Mouse (Mus musculus): ENCODE data around the gene Magoh. TPM values are rescaled to one million over a fixed set of nuclear protein-coding genes. Genes with fewer than 3 reads are reported as not detected.

Gene Magoh
- polyA plus RNA-seq, 1 experiment, result 68.8 TPM

DNA sequence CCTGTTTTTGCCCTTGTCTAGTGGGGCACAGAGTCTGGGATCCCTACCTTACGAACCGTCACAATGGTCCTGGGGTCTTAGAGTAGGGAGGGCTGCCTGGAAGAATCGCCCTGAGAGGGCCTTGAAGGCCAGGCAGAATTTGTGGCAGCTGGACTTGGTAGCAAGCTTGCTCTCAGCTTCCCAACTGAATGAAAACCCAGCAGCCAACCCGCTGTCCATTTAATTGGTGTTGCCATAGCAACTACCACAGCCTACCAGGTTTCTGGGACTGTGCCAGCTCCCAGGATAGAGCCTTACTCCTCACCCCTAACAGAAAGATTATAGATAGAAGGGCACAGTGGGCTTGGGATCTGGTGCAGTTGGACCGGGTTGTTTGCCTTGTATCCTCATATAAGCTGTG lies 42.8 kb upstream of the Magoh start:
- 69% methylated on average over 5 of the region's 5 CpGs for WGBS
- Histone ChIP-seq H3K4me3 (ENCODE audit: insufficient read depth, low read depth, low read length) (no peak overlapping the region), H3K27me3 (replicated peaks; ENCODE audit: control insufficient read depth, insufficient read depth, low read length) (no peaks in the 10 kb centered on the region), H3K36me3 (ENCODE audit: control insufficient read depth, insufficient read depth, low read length) (no peaks in the 10 kb centered on the region), H3K27ac (ENCODE audit: insufficient read depth, low read depth, low read length) (no peak overlapping the region), H3K4me1 (ENCODE audit: control insufficient read depth, insufficient read depth, low read length) (no peaks in the 10 kb centered on the region)
- peak; percentile 49 for DNase-seq
- TF ChIP-seq POLR2A (IDR thresholded peaks at IDR 0.05; ENCODE audit: low read depth, low read length), result no peak
- TF ChIP-seq CTCF (conservative IDR thresholded peaks at IDR 0.05; ENCODE audit: insufficient read depth, insufficient read length, low read depth, low read length), result no peak

DNA sequence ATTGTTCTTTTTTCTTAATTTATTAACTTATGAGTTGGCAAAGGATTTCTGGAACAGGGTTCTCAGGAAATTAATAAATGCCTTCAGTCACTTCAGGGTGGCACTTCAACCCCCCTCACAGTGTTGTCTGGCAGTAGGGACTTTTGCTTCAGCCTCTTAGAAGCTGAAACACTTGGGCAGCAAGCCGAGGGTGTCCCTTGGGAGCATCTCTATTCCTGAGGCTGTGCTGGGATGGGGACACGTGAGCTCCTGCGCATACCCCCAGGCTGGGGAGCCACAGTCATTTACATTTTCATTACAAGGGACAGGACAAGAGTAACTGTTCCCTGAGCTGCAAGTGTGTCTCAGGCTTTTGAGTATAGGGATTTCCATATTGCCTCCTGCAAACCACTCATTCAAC lies 41.6 kb upstream of the Magoh start:
- 81% methylated on average over 3 of the region's 3 CpGs for WGBS
- Histone ChIP-seq H3K4me3 (ENCODE audit: insufficient read depth, low read depth, low read length) (no peak overlapping the region), H3K4me1 (ENCODE audit: control insufficient read depth, insufficient read depth, low read length) (no peaks in the 10 kb centered on the region), H3K36me3 (ENCODE audit: control insufficient read depth, insufficient read depth, low read length) (no peaks in the 10 kb centered on the region), H3K27me3 (replicated peaks; ENCODE audit: control insufficient read depth, insufficient read depth, low read length) (no peaks in the 10 kb centered on the region), H3K27ac (ENCODE audit: insufficient read depth, low read depth, low read length) (no peak overlapping the region)
- no peak for DNase-seq
- TF ChIP-seq CTCF (conservative IDR thresholded peaks at IDR 0.05; ENCODE audit: insufficient read depth, insufficient read length, low read depth, low read length), result no peak

GRCm38 (mm10) chr4:107843687-107844086 lies 35.9 kb upstream of the Magoh start:
- Histone ChIP-seq H3K27ac (ENCODE audit: insufficient read depth, low read depth, low read length) (no peak overlapping the region), H3K27me3 (replicated peaks; ENCODE audit: control insufficient read depth, insufficient read depth, low read length) (no peaks in the 10 kb centered on the region), H3K4me3 (ENCODE audit: insufficient read depth, low read depth, low read length) (no peak overlapping the region), H3K4me1 (ENCODE audit: control insufficient read depth, insufficient read depth, low read length) (no peaks in the 10 kb centered on the region; the same call in 1 of the 2 replicates), H3K36me3 (ENCODE audit: control insufficient read depth, insufficient read depth, low read length) (no peaks in the 10 kb centered on the region)
- TF ChIP-seq CTCF (conservative IDR thresholded peaks at IDR 0.05; ENCODE audit: insufficient read depth, insufficient read length, low read depth, low read length) (no peak), POLR2A (IDR thresholded peaks at IDR 0.05; ENCODE audit: low read depth, low read length) (no peak)
- DNase-seq, result no peak
- WGBS, result 79% methylated on average over 8 of the region's 8 CpGs

- WGBS, result 2% methylated on average over 10 of the region's 10 CpGs
- Histone ChIP-seq H3K36me3 (ENCODE audit: control insufficient read depth, insufficient read depth, low read length) (no peaks in the 10 kb centered on the region), H3K27me3 (replicated peaks; ENCODE audit: control insufficient read depth, insufficient read depth, low read length) (no peaks in the 10 kb centered on the region), H3K27ac (ENCODE audit: insufficient read depth, low read depth, low read length) (no peak overlapping the region), H3K4me3 (ENCODE audit: insufficient read depth, low read depth, low read length) (no peak overlapping the region), H3K4me1 (ENCODE audit: control insufficient read depth, insufficient read depth, low read length) (no peaks in the 10 kb centered on the region; the same call in 1 of the 2 replicates)
- no peak for TF ChIP-seq POLR2A (IDR thresholded peaks at IDR 0.05; ENCODE audit: low read depth, low read length)
- TF ChIP-seq CTCF (conservative IDR thresholded peaks at IDR 0.05; ENCODE audit: insufficient read depth, insufficient read length, low read depth, low read length), result peak; percentile 81
- DNase-seq, result peak; percentile 56
Measured at GRCm38 (mm10) chr4:107844971-107845370, 34.6 kb upstream of the Magoh start.

DNA sequence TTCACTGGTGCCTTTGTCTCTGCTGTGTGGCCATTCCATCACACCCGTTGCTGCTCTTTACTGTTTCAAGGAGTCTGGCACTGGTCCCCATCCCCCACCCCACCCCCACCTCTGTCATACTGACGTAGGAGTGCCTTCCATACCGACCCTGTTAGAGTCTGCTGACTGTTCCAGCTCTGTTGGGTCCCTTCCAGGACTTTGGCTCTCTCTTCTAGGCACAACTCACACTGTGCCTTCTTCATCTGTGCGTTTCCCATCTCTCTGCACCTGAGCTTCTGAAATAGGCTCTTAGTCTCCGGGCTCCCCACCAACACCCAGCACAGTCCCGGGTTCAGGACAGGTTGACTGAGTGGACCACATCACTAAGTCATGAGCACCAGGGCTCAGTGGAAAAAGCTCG lies 32.8 kb upstream of the Magoh start:
- Histone ChIP-seq H3K27ac (ENCODE audit: insufficient read depth, low read depth, low read length) (no peak overlapping the region), H3K4me1 (ENCODE audit: control insufficient read depth, insufficient read depth, low read length) (no peaks in the 10 kb centered on the region; the same call in 1 of the 2 replicates), H3K4me3 (ENCODE audit: insufficient read depth, low read depth, low read length) (no peak overlapping the region), H3K36me3 (ENCODE audit: control insufficient read depth, insufficient read depth, low read length) (no peaks in the 10 kb centered on the region), H3K27me3 (replicated peaks; ENCODE audit: control insufficient read depth, insufficient read depth, low read length) (no peaks in the 10 kb centered on the region)
- WGBS, result 65% methylated on average over 7 of the region's 7 CpGs
- TF ChIP-seq CTCF (conservative IDR thresholded peaks at IDR 0.05; ENCODE audit: insufficient read depth, insufficient read length, low read depth, low read length), result no peak
- no peak for TF ChIP-seq POLR2A (IDR thresholded peaks at IDR 0.05; ENCODE audit: low read depth, low read length)
- DNase-seq, result no peak

DNA sequence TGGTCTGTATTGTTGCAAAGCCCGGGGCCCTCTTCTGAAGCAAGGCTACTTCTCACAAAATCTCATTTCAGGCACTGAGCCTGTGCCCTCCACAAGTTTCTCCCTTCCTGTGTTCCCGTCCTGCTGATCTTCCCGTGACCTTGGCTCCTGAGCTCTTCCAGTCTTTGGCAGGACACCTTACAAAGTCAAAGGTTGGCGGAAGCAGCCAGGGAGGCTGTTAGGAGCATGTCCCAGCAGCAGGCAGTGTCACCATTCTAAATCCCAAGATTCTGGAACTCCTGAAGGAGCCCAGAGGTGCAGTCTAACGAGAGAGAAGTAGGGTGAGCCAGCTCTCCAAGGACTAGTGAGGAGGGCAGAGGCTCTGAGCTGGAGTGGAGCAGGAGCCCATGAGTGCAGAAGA lies 31.0 kb upstream of the Magoh start:
- Histone ChIP-seq H3K27ac (ENCODE audit: insufficient read depth, low read depth, low read length) (no peak overlapping the region), H3K4me1 (ENCODE audit: control insufficient read depth, insufficient read depth, low read length) (no peaks in the 10 kb centered on the region; the same call in 1 of the 2 replicates), H3K27me3 (replicated peaks; ENCODE audit: control insufficient read depth, insufficient read depth, low read length) (no peaks in the 10 kb centered on the region), H3K36me3 (ENCODE audit: control insufficient read depth, insufficient read depth, low read length) (no peaks in the 10 kb centered on the region), H3K4me3 (ENCODE audit: insufficient read depth, low read depth, low read length) (no peak overlapping the region)
- peak; percentile 65 for DNase-seq
- 60% methylated on average over 5 of the region's 5 CpGs for WGBS
- no peak for TF ChIP-seq POLR2A (IDR thresholded peaks at IDR 0.05; ENCODE audit: low read depth, low read length)
- no peak for TF ChIP-seq CTCF (conservative IDR thresholded peaks at IDR 0.05; ENCODE audit: insufficient read depth, insufficient read length, low read depth, low read length)

- no peak overlapping the region for H3K4me3 ChIP-seq (ENCODE audit: insufficient read depth, low read depth, low read length)
- WGBS, result 56% methylated on average over 9 of the region's 9 CpGs
- no peaks in the 10 kb centered on the region for H3K36me3 ChIP-seq (ENCODE audit: control insufficient read depth, insufficient read depth, low read length)
- no peak for TF ChIP-seq CTCF (conservative IDR thresholded peaks at IDR 0.05; ENCODE audit: insufficient read depth, insufficient read length, low read depth, low read length)
- no peak for TF ChIP-seq POLR2A (IDR thresholded peaks at IDR 0.05; ENCODE audit: low read depth, low read length)
- no peaks in the 10 kb centered on the region for H3K27me3 ChIP-seq (replicated peaks; ENCODE audit: control insufficient read depth, insufficient read depth, low read length)
- no peaks in the 10 kb centered on the region; the same call in 1 of the 2 replicates for H3K4me1 ChIP-seq (ENCODE audit: control insufficient read depth, insufficient read depth, low read length)
- DNase-seq, result no peak
- H3K27ac ChIP-seq (ENCODE audit: insufficient read depth, low read depth, low read length), result no peak overlapping the region
Measured at GRCm38 (mm10) chr4:107849621-107850020, 29.9 kb upstream of the Magoh start.
